Mouse (Mus musculus): ENCODE measurements around the gene Mlana. TPM values are rescaled to one million over a fixed set of nuclear protein-coding genes. Genes with fewer than 3 reads are reported as not detected.

Mlana gene
- polyA plus RNA-seq, 1 experiment from 2014 or later, result not detected

DNA sequence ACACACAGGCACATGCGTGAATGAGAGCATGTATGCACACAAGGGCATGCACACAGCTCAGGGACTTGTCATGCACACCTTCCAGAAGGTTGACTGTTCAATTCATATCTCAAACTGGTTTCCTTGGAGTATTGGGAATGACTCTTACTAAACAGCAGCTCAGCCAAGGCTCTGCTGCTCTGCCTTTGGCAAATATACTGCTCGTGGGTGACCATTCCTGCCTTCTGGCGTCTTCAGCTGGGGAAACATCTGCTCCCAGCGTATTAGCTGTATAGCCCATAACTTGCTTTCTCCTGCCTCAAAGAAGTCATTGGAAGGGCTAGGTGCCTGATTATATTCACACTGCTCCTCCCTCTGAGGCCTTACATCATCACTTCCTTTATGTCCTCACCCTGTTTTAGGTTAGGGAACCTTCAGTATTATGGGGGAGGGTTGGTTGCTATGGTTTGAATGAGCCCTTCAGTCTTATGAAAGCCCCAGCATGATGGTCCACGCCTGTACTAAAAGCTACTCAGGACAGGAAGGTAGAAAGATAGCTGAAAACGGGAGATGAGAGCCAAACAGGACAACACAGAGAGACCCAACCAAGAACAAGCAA, 19.3 kb upstream of the Mlana start:
- 84% methylated on average over 6 of the region's 6 CpGs for WGBS
- Histone ChIP-seq H3K9ac (no peak overlapping the region), H3K4me2 (replicated peaks) (no peak overlapping the region)

DNA sequence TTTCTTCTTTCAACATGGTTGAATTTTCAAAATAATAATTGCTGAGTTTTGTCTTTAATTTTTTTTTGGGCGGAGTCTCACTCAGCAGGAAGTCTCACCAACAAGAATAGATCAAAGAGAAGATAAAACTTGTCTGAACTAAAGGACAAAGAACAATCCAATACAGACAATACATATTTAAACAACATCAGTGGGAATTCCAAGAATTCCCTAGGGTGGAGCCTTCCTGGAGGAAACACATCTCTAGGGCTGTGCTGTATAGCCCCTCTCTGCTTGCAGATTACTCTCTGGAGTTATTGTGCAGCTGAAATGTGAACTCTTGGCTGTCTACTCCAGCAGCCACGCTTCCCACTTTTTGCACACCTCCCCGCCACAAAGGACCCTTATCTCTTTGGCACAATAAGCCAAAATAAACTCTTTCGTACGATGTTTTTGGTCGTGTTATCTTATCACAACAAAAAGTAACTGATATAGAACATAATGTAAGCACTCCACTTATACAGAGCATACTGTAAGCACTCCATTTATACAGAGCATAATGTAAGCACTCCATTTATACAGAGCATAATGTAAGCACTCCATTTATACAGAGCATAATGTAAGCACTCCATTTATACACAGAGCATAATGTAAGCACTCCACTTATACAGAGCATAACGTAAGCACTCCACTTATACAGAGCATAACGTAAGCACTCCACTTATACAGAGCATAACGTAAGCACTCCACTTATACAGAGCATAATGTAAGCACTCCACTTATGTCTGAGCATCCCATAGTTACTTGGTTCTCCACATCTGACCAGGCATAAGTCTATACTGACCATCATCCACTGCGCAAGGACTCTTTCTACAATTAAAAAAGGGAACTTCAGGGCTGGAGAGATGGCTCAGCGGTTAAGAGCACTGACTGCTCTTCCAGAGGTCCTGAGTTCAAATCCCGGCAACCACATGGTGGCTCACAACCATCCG, 17.2 kb upstream of the Mlana start:
- no peaks in the 10 kb centered on the region for H3K27me3 ChIP-seq (replicated peaks)
- no peak overlapping the region for H3K9ac ChIP-seq
- no peak for ATAC-seq (ENCODE audit: low FRiP score, low read depth)
- H3K9me3 ChIP-seq, result peaks cover 10% of the 10 kb centered on the region
- H3K4me1 ChIP-seq, result no peaks in the 10 kb centered on the region
- no peak overlapping the region for H3K4me2 ChIP-seq (replicated peaks)
- no peak overlapping the region for H3K27ac ChIP-seq
- H3K4me3 ChIP-seq, result no peak overlapping the region
- WGBS, result 90% methylated on average over 13 of the region's 13 CpGs
- H3K36me3 ChIP-seq, result no peaks in the 10 kb centered on the region

More for the DNA sequence above, 19.3 kb upstream of the Mlana start:
- no peak for ATAC-seq (ENCODE audit: low FRiP score, low read depth)
- Histone ChIP-seq H3K4me1 (no peaks in the 10 kb centered on the region), H3K27me3 (replicated peaks) (no peaks in the 10 kb centered on the region), H3K4me3 (no peak overlapping the region), H3K27ac (no peak overlapping the region), H3K36me3 (no peaks in the 10 kb centered on the region), H3K9me3 (no peaks in the 10 kb centered on the region)

DNA sequence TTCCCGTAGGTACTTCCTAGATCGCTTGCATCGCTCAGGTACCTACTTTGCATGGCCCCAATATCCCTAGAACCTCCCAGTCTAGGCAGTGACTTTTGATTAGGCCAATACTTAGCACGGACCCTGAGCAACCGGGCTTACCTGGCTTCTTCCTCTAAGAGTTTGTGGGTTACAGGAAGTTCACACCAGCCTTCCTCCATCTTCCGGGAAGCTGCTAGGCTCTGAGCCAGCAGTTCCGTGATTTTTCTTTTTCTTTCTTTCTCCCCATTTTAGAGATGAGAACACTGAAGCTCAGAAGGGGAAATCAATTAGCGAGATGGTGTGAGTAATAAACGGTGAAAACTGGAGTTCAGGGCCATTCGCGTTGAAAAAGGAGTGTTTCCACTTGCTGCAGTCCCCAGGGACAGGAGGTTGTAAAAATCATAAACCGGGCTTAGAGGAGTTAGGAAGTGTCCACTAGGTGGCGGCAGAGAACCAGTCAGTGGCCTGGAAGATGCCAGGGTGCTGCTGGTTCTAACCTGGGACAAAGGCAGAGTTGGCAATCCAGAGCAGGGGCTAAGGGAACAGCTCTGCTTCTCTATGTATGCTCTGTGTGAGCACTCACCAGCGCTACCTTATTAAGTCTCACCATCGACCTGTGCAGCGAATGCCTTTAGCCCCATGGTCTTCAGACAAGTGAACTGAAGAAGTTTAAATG, 13.6 kb upstream of the Mlana start:
- Histone ChIP-seq H3K36me3 (no peaks in the 10 kb centered on the region), H3K27ac (no peak overlapping the region), H3K27me3 (replicated peaks) (no peaks in the 10 kb centered on the region), H3K4me1 (no peaks in the 10 kb centered on the region), H3K9me3 (peaks cover 10% of the 10 kb centered on the region), H3K4me2 (replicated peaks) (no peak overlapping the region), H3K9ac (no peak overlapping the region), H3K4me3 (no peak overlapping the region)
- peak; percentile 70; the same call in 1 of the 2 replicates for ATAC-seq (ENCODE audit: low FRiP score, low read depth)
- 50% methylated on average over 16 of the region's 16 CpGs for WGBS

DNA sequence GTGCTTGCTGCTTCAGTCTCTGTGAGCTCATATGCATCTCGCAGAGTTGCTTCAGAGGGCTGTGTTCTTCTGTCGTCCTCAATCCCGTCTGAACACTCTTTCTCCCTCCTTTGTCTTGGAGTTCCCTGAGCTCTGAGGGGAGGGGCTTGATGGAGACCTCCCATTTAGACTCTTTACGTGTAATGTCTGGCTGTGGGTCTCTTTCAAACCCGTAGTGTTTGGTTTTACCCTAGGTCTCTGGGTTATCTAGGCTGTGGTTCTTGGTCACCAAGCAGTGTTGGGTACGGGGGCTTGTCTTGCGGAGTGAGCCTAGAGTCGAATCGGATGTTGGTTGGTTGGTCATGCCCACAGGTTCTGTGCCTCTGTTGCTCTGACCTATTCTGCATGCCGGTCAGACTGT, 2.6 kb upstream of the Mlana start:
- Histone ChIP-seq H3K9me3 (no peaks in the 10 kb centered on the region), H3K4me3 (no peak overlapping the region), H3K4me2 (replicated peaks) (no peak overlapping the region), H3K36me3 (no peaks in the 10 kb centered on the region), H3K27me3 (replicated peaks) (no peaks in the 10 kb centered on the region), H3K27ac (no peak overlapping the region), H3K9ac (no peak overlapping the region), H3K4me1 (no peaks in the 10 kb centered on the region)
- WGBS, result 90% methylated on average over 10 of the region's 10 CpGs
- ATAC-seq (ENCODE audit: low FRiP score, low read depth), result no peak

DNA sequence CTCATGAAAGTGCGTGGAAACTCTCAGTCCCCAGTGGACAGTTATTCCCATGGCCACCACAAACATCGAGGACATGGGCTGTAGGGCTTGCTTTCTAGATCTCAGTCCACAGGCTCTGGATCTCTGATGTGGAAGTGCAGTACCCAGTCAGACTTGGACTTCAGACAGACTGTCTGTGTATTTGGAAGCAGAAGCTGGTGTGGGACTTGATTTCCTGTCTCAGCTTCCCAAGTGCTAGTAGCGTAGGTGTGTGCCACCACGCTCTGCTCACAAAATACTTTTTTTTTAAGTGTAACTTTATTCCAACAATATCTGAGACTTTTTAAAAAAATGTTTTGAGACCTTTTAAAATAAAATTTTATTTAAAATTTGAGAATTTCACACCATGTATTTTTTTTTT, 1.3 kb upstream of the Mlana start:
- H3K4me3 ChIP-seq, result no peak overlapping the region
- H3K9me3 ChIP-seq, result no peaks in the 10 kb centered on the region
- H3K4me1 ChIP-seq, result no peaks in the 10 kb centered on the region
- H3K27me3 ChIP-seq (replicated peaks), result no peaks in the 10 kb centered on the region
- 91% methylated on average over 4 of the region's 4 CpGs for WGBS
- no peak overlapping the region for H3K27ac ChIP-seq
- no peak for ATAC-seq (ENCODE audit: low FRiP score, low read depth)
- no peaks in the 10 kb centered on the region for H3K36me3 ChIP-seq
- no peak overlapping the region for H3K4me2 ChIP-seq (replicated peaks)
- no peak overlapping the region for H3K9ac ChIP-seq

DNA sequence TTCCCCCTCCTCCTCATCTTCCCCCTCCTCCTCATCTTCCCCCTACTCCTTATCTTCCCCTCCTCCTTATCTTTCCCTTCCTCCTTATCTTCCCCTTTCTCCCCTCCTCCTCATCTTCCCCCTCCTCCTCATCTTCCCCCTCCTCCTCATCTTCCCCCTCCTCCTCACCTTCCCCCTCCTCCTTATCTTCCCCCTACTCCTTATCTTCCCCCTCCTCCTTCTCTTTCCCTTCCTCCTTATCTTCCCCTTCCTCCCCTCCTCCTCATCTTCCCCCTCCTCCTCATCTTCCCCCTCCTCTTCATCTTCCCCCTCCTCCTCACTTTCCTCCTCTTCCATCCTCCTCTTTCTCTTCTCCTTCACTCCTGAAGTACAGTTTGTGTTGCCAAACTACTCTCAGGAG, 784 bp upstream of the Mlana start:
- H3K27ac ChIP-seq, result no peak overlapping the region
- no peak overlapping the region for H3K9ac ChIP-seq
- no peak overlapping the region for H3K4me2 ChIP-seq (replicated peaks)
- no peak for ATAC-seq (ENCODE audit: low FRiP score, low read depth)
- H3K9me3 ChIP-seq, result no peaks in the 10 kb centered on the region
- H3K4me1 ChIP-seq, result no peaks in the 10 kb centered on the region
- no peak overlapping the region for H3K4me3 ChIP-seq
- H3K27me3 ChIP-seq (replicated peaks), result no peaks in the 10 kb centered on the region
- no peaks in the 10 kb centered on the region for H3K36me3 ChIP-seq

DNA sequence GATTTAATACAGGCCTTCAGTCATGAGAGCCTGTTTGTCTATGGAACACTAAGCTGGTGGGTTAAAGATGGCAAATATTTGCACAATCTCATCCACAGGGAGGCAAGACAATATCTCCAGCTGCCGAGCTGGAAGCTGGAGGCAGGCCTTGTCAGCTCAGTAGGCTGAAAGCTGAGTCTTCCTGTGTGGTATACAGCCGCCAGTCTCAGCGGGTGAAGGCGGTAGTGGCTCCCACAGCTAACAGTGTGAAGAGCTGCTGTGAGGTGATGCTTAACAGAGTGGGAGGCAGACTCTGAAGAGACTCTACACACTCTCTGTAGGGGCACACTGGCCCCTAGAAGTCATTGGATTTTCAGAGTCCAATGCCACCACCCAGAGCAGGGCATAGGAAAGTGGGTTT, 4.1 kb downstream of the Mlana start:
- H3K9me3 ChIP-seq, result no peaks in the 10 kb centered on the region
- WGBS, result 79% methylated on average over 4 of the region's 4 CpGs
- no peak overlapping the region for H3K4me3 ChIP-seq
- H3K36me3 ChIP-seq, result no peaks in the 10 kb centered on the region
- H3K27me3 ChIP-seq (replicated peaks), result no peaks in the 10 kb centered on the region
- H3K27ac ChIP-seq, result no peak overlapping the region
- no peak for ATAC-seq (ENCODE audit: low FRiP score, low read depth)
- H3K4me1 ChIP-seq, result no peaks in the 10 kb centered on the region
- no peak overlapping the region for H3K9ac ChIP-seq
- H3K4me2 ChIP-seq (replicated peaks), result no peak overlapping the region

DNA sequence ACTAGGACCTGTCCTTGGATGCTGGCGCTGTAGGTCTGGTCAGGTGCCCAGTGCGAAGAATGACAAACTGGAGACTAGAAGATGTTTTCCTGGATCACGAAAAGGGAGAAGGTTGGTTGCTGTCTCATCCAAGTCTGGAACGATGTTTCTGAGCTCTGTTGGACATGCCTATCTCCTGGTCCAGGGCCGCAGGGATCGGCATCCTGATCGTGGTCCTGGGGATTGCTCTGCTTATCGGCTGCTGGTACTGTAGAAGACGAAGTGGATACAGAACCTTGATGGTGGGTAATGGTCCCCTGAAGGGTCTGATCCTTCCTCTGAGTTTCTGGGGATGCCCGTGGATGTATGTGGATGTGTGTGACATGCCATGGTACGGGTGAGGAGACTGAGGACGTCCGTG, 6.8 kb downstream of the Mlana start:
- no peak for ATAC-seq (ENCODE audit: low FRiP score, low read depth)
- Histone ChIP-seq H3K27ac (no peak overlapping the region), H3K4me1 (no peaks in the 10 kb centered on the region), H3K27me3 (replicated peaks) (no peaks in the 10 kb centered on the region), H3K36me3 (no peaks in the 10 kb centered on the region), H3K9ac (no peak overlapping the region), H3K4me3 (no peak overlapping the region), H3K9me3 (no peaks in the 10 kb centered on the region), H3K4me2 (replicated peaks) (no peak overlapping the region)
- 96% methylated on average over 13 of the region's 13 CpGs for WGBS

DNA sequence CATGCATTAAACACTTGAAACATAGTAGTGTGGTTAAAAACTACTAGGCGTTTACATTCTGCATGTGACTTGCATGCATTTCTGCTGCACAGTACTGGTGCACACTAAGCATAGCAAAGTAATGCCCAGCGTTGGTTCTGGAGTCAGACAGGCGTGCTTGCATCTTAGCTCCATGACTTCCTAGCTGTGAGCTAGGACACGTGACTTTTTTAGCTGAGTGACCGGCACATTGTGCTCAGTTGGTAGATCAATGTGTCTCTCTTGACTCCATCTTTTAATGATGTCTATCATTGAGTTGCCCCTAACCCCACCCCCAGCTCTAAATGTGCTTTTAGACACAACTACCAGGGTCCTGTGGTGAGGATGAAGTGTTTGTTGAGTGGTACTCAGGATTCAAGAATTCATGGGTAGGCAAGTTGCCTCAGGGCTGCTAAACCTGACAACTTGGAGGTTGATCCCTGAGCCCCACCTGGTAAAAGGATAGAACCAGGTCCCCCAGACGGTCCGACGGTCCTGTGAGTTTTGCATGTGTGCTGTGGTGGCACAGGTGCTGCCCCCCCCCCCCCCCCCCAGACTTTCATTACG, 9.8 kb downstream of the Mlana start:
- Histone ChIP-seq H3K36me3 (no peaks in the 10 kb centered on the region), H3K4me1 (no peaks in the 10 kb centered on the region), H3K4me3 (no peak overlapping the region), H3K27me3 (replicated peaks) (no peaks in the 10 kb centered on the region), H3K9ac (no peak overlapping the region), H3K4me2 (replicated peaks) (no peak overlapping the region), H3K9me3 (no peaks in the 10 kb centered on the region), H3K27ac (no peak overlapping the region)
- 90% methylated on average over 9 of the region's 9 CpGs for WGBS
- ATAC-seq (ENCODE audit: low FRiP score, low read depth), result no peak

DNA sequence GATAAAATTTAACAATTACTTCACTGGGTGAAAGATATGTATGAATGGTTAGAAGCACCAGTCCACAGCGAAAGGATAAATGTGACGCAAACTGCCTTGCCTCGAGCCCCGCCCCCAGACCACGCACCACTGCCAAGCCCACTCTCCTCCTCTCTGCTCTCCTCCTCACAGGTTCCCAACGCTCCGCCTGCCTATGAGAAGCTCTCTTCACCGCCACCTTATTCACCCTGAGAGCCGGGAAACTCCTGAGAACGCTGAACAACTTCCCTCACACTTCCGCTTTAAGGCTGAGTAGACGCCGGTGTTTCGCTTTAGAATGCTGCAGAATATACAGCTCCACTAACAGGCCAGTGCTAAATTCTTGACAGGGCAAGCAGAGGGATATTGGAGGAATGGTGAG, 10.4 kb downstream of the Mlana start:
- peak overlapping the region; percentile 21; the same call in 1 of the 2 replicates for H3K4me2 ChIP-seq (replicated peaks)
- ATAC-seq (ENCODE audit: low FRiP score, low read depth), result no peak

DNA sequence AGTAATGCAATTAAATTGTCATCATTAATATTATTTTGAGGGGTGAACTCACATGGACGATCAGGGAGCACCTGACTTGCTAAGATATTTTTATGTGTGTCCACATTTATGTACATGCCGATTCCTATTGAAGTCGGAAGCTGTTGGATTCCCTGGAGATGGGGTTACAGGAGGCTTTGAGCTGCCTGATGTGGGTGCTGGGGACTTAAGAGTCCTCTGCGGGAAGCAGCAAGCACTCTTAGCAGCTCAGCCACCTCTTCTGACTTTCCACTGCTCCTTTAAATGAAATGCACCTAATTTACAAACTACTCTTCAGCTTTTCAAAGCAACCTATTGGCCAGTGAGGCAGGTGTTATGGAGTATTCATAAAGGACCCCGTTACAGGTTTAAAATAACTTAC, 10.8 kb downstream of the Mlana start:
- Histone ChIP-seq H3K9ac (no peak overlapping the region), H3K9me3 (no peaks in the 10 kb centered on the region), H3K27ac (no peak overlapping the region), H3K4me1 (no peaks in the 10 kb centered on the region), H3K4me2 (replicated peaks) (no peak overlapping the region), H3K4me3 (no peak overlapping the region), H3K27me3 (replicated peaks) (no peaks in the 10 kb centered on the region), H3K36me3 (no peaks in the 10 kb centered on the region)
- WGBS, result 72% methylated on average over 5 of the region's 5 CpGs
- ATAC-seq (ENCODE audit: low FRiP score, low read depth), result no peak

More for the DNA sequence above, 10.4 kb downstream of the Mlana start:
- no peak overlapping the region for H3K27ac ChIP-seq
- 67% methylated on average over 14 of the region's 14 CpGs for WGBS
- H3K27me3 ChIP-seq (replicated peaks), result no peaks in the 10 kb centered on the region
- no peak overlapping the region for H3K4me3 ChIP-seq
- no peak overlapping the region for H3K9ac ChIP-seq
- H3K4me1 ChIP-seq, result no peaks in the 10 kb centered on the region
- no peaks in the 10 kb centered on the region for H3K9me3 ChIP-seq
- H3K36me3 ChIP-seq, result no peaks in the 10 kb centered on the region

DNA sequence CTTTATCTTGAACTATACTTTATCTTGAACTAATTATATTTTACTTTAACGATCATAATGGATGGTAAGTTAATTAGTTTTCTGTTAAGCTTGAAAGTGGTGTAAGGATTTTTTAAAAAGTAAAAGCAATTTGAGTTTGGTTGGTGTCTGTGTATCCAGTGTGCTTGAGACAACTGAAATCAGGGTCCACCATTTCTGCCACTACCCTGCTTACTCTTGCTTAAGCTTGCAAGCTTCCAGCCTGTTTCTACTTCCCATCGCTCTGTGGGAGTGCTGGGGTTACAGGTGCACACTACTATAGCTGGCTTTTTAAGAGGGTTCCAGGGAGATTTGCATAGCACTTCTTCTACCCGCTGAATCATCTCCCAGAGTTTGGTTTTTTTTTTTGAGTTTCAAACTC, 11.8 kb downstream of the Mlana start:
- Histone ChIP-seq H3K4me3 (no peak overlapping the region), H3K9ac (no peak overlapping the region), H3K9me3 (no peaks in the 10 kb centered on the region), H3K36me3 (no peaks in the 10 kb centered on the region), H3K27me3 (replicated peaks) (no peaks in the 10 kb centered on the region), H3K27ac (no peak overlapping the region), H3K4me1 (no peaks in the 10 kb centered on the region), H3K4me2 (replicated peaks) (no peak overlapping the region)
- 86% methylated on average over 3 of the region's 3 CpGs for WGBS
- ATAC-seq (ENCODE audit: low FRiP score, low read depth), result no peak

Measured in neural tube, embryonic 12.5 days (tissue).